Mouse (Mus musculus) cortical plate, adult 2 months (tissue): ENCODE results near the gene Ino80d.

Source experiments
- CTCF ChIP-seq: fragments of 200-500 bp; IDR thresholded peaks from 2 replicates; pipeline ENCODE4 v1.5.1; 2011; ENCODE audit warnings: mild to moderate bottlenecking, control low read depth, low read length; ENCODE audit not compliant: insufficient read depth; ENCODE audit errors: extremely low read depth
- POLR2A ChIP-seq: fragments of 200-500 bp; IDR thresholded peaks from 2 replicates; pipeline ENCODE4 v1.6.1; 2011; ENCODE audit warnings: mild to moderate bottlenecking, low read length, control low read depth; ENCODE audit not compliant: insufficient read depth; ENCODE audit errors: extremely low read depth

DNA sequence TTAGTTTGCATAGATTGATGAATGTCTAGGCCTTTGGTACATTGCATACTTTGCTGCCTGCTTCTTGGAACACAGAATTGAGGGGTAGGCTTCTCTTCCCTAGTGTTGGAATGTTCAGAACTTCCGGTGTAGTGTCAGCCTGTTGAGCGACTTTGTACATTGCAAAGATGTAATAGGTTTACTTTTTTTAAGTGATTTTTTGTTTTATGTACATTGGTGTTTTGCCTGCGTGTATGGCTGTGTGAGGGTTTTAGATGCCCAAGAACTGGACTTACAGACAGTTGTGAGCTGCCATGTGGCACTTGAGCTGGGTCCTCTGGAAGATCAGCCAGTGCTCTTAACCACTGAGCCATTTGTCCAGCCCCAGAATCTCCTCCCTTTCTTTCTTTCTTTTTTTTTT is 1.1 kb upstream of the Ino80d start:
- TF ChIP-seq CTCF (no peak), POLR2A (no peak)
